Mouse (Mus musculus) heart, postnatal 0 days (tissue): ENCODE measurements around the gene Atp6v1c2.

Experiments used
- CTCF ChIP-seq: IDR thresholded peaks from 2 replicates; pipeline ENCODE4 v1.5.1; 2016; ENCODE audit warnings: antibody characterized with exemption, control low read depth, low read depth
- EP300 ChIP-seq: IDR thresholded peaks from 2 replicates; pipeline ENCODE4 v1.6.1; 2016; ENCODE audit warnings: antibody characterized with exemption, low read depth

DNA sequence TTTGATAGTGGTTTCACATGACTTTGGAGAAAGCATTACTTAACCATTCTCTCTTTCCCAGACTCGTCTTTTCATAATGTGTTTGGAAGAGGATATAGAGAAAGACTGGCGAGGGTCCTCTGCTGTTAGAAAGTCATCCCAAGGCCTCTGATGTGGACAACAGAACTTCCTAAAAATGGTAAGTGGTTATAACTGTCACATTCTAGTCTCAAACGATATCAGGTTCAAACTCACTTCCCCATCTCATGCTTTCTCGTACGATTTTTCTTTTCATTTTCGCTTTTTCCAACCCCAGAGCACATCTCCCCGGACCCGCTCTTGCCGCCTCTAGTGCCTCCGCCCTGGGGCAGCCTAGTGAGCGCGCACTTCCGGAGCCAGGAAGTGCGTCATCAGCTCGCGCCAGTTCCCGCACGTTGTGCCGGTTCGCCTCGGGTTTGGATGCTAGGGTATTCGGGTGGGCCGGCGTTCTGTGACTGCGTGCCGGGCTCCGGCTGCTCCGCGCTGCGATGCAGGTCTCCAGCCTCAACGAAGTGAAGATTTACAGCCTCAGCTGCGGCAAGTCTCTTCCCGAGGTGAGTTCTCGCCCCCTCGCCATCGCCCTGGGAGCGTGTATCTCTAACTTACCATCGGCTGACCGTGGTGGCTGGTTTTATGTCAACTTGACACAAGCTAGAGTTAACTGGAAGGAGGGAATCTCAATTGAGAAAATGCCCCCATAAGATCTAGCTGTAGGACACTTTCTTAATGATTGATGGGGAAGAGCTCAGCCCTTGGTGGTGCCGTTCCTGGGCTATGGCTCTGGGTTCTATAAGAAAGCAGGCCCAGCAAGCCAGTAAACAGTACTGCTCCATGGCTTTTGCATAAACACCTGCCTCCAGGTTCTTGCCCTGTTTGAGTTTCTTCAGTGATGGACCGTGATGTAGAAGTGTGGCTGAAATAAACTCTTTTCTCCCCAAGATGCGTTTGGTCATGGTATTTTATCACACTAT is 19.2 kb upstream of the Atp6v1c2 start, which contains the start of gene Nol10:
- TF ChIP-seq CTCF (no peak), EP300 (no peak)
